Mouse (Mus musculus) Patski (cell line): ENCODE results near the gene Supt4a. TPM values are rescaled to one million over a fixed set of nuclear protein-coding genes. Genes with fewer than 3 reads are reported as not detected.

Experiments used
- ATAC-seq: fragments of 100-300 bp; one replicate; pipeline ENCODE4 v1.8.0; 2021
- CTCF ChIA-PET: fragments of 350-600 bp; sonication (Branson Sonifier 250); formaldehyde crosslinking; loops from one replicate; lab custom pipeline; 2022; ENCODE audit warnings: inconsistent platforms; lab: Charles Lee
- POLR2A ChIA-PET: fragments of 350-600 bp; sonication (Branson Sonifier 250); formaldehyde crosslinking; loops from one replicate; lab custom pipeline; 2022; ENCODE audit warnings: antibody characterized with exemption, inconsistent platforms; lab: Charles Lee
- DNase-seq: peaks from one replicate; pipeline ENCODE4 v3.0.0-alpha.2; 2011; ENCODE audit warnings: low read depth, low spot score
- H3K27me3 ChIP-seq: fragments of 371-371 bp; one replicate; pipeline ENCODE4 v1.5.1; 2021
- CTCF ChIP-seq: fragments of 100-300 bp; IDR thresholded peaks from one replicate; pipeline ENCODE4 v1.5.1; 2021
- in situ Hi-C: fragments of 300-500 bp; cut with MboI; formaldehyde crosslinking; loops from 3 replicates; pipeline ENCODE4 v1.11.1; 2018; ENCODE audit warnings: low pct_unique_long_range_greater_than_20kb, mixed read lengths
- polyA plus RNA-seq: library from polyadenylated mRNA; unstranded; gene quantifications from one replicate; pipeline ENCODE4 v1.2.3, GENCODE M21; 2021

The Supt4a gene
- 99.6 TPM for polyA plus RNA-seq

DNA sequence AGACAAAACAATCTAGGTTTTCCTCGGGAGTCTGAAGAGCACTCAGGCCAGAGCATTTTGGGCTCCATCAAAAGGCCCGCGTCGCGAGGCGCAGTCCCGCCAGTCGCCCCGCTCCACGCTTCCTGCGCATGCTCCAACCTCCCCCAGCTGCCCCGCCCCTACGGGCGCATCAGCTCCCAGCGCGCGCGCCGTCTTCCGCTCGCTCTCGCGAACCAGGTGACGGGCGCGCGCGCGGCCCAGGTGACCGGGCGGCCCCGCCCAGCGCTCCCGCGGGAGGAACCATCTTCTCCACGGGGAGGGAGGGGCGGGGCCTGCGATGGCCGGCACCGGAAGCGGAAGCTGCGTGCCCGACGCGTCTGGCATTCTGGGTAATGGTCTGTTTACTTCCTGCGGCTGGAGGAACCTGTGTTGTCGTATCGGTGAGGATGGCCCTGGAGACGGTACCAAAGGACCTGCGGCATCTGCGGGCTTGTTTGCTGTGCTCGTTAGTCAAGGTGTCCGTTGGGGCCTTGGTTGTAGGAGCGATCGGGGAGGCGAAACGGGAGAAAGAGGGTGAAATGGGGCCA lies at the start of gene Supt4a:
TSS of gene Supt4a (plus strand) at position 378 of the 566 bp plus-strand sequence.
- in situ Hi-C loops = loop anchor here (5.0 kb wide), 1 partner anchor 75 kb away; the partner anchor contains the start of gene Rnf43
- H3K27me3 ChIP-seq = no peaks in the 10 kb centered on the region
- no peak for TF ChIP-seq CTCF
- ATAC-seq (peak; percentile 75), DNase-seq (peak; percentile 62)
- ChIA-PET POLR2A (no interaction called here), CTCF (interaction anchor here (1.8 kb wide), 1 partner anchor 74 kb away, joined by 5 read pairs; the partner anchor contains the start of gene Rnf43)

DNA sequence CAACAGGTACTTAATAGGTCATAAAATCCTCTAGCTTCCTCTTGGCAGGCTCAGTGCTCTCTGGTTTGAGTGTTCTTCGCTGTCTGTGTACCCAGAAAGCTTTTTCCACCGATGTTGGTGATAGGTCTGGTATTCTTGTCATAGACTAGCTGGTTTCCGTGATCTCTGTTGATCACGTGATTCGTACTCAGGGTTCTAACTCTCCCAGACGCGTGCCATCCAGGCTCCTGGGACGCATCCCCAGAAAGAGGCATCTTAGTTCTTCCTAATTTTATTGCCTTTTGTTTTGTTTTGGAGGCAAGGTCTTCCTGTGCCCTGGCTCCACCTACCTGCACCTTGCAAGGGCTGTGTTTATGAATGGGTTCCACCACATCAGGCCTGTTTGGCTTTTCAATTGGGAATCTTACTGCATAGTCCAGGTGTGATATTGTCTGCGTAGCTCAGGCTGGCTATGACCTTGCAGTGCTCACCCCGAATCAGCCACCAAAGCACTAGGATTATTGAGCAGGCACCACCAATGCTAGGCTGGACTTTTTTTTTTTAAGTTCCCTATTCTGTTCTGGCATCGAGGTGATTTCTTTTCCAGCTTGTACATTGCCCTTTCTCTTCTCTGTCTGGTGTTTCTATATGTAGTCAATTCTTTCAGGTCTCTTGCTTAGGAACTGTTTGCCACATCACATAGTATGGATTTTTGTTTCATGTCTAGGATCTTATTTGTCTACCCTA lies 48.7 kb upstream of the Supt4a start:
- DNase-seq = no peak
- POLR2A ChIA-PET = no interaction called here
- no peak for ATAC-seq
- in situ Hi-C loops = no loop called here
- CTCF ChIA-PET = no interaction called here
- TF ChIP-seq CTCF = no peak
- H3K27me3 ChIP-seq = no peaks in the 10 kb centered on the region

DNA sequence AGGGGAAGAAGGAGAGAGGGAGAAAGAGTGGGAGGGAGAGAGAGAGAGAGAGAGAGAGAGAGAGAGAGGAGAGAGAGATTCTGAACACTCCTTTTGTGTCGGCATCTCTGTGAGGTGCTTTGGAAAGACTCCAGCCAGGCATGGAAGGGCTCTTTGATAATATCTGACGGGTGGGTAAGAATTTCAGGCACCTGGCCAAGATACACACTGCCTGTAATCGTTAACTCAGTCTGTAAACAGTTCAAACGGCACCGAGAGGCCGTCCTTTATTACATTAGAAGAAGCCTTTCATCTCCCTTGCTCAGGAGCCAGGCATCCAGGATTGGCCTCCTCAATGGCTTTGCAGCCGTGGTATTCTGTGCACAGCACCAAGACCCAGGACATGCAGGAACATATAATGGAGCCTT lies 47.9 kb upstream of the Supt4a start:
- in situ Hi-C loops = no loop called here
- no peaks in the 10 kb centered on the region for H3K27me3 ChIP-seq
- DNase-seq (peak; percentile 81), ATAC-seq (peak; percentile 75)
- POLR2A ChIA-PET = interaction anchor here (0.6 to 1.3 kb wide), 3 partner anchors 11 to 32 kb away, joined by 3 read pairs; no protein-coding TSS in a partner anchor
- CTCF ChIA-PET = interaction anchor here (2.3 kb wide), 1 partner anchor 12 kb away, joined by 7 read pairs; no protein-coding TSS in a partner anchor
- no peak for TF ChIP-seq CTCF

DNA sequence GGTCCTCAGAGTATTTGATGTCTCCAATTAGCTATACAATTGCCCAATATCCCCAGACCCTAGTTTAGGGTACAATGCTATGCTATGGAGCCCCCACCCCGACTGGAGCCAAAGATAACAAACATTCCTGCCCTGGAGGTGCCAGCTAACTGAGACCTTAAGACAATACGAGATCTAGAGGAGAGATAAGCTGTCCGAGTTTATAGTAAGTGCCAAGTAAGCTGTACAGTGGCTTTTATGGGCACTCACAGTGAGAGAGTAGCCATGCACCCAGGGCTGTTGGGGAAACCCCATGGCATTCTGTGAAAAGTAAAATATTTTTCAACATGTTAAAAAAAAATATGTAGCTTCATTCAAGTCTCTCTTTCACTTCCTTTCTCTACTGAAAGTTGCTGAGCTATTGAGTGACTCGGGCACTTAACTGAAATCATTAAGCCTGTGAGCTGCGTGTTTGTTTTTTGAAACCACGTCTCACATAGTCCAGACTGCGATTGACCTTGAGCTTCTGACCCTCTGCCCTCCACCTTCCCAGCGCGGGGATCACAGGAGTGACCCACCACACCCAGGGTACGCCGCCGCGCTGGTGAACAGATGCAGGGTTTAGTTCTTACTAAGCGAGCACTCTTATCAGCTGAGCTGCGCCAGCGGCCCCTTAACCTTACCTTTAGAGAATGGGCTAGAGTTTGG lies 47.2 kb upstream of the Supt4a start:
- in situ Hi-C loops = no loop called here
- no peaks in the 10 kb centered on the region for H3K27me3 ChIP-seq
- ChIA-PET POLR2A (interaction anchor here (1.2 to 1.3 kb wide), 2 partner anchors 10 to 25 kb away, joined by 3 read pairs; no protein-coding TSS in a partner anchor), CTCF (interaction anchor here (2.3 kb wide), 1 partner anchor 11 kb away, joined by 7 read pairs; no protein-coding TSS in a partner anchor)
- no peak for DNase-seq
- TF ChIP-seq CTCF = no peak
- no peak for ATAC-seq

DNA sequence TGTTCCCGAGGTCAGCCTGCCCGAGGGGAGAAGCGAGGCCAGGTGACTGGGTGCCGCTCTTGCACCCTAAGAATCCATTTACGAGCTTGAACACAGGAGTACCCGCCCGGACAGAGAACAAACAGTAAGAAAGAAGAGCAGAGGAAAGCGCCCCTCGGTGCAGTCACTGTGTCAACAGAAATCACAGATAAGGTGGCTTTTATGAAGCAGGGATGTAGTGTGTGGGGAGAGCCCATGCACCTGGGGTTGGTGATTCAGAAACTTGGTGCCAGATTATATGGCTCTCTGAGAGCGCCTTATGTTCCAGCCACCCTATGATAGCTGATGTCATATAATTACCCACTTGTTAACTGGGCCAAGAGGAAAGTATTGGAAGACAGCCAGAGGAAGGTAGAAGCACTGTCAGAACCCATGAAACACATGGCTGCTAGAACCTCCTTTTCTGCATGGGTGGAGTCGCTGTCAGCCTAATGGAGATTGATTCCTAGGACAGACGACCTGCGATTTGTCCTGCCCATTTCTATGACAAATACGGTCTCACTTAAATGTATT lies 40.1 kb upstream of the Supt4a start:
- ChIA-PET CTCF (interaction anchor here (1.4 kb wide), 1 partner anchor 35 kb away, joined by 4 read pairs; the partner anchor contains the start of gene Rnf43), POLR2A (interaction anchor here (0.6 kb wide), 1 partner anchor 32 kb away, joined by 3 read pairs; no protein-coding TSS in a partner anchor)
- no peak for DNase-seq
- TF ChIP-seq CTCF = no peak
- ATAC-seq = no peak
- in situ Hi-C loops = no loop called here
- H3K27me3 ChIP-seq = no peaks in the 10 kb centered on the region

DNA sequence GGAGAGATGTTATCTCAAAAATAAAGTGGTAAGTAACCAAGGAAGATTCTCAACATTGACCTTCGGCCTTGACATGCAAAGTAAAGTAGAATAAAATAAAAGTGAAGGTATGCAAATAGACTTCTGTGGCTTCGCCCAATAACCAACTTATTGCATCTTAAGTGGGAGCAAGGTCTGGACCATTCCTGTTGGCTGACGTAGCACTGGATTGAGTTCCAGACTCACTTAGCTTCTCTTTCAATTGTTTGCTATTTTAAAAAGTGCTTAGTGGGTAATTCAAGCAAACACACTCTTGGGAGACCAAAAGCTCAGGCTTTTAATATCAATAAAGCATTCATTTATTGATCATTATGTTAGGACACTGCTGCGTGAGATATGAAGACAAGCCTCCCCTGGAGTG lies 39.2 kb upstream of the Supt4a start:
- no peak for TF ChIP-seq CTCF
- no peak for ATAC-seq
- DNase-seq = no peak
- POLR2A ChIA-PET = no interaction called here
- CTCF ChIA-PET = no interaction called here
- H3K27me3 ChIP-seq = no peaks in the 10 kb centered on the region
- in situ Hi-C loops = no loop called here

DNA sequence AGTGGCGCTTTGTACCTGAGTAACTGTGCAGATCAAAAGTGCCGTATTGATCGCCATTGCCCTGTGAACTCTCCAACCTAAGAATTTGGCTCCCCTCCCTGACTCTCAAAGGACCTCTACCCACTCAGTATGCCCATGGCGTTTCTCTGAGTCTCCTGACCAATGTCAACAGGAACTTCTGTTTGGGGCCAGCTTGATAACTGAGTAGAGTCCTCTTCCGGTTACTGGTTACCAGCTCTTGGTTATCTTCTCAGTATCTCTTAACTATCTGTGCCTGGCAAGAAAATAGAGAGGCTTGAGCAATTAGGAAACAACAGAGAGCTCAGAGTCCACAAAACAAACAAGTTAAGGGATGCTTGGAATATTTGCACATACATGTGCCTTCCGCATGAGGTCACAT lies 36.2 kb upstream of the Supt4a start:
- TF ChIP-seq CTCF = no peak
- no peak for DNase-seq
- no peaks in the 10 kb centered on the region for H3K27me3 ChIP-seq
- in situ Hi-C loops = no loop called here
- no peak for ATAC-seq
- CTCF ChIA-PET = interaction anchor here (1.7 kb wide), 1 partner anchor 11 kb away, joined by 7 read pairs; no protein-coding TSS in a partner anchor
- POLR2A ChIA-PET = interaction anchor here (0.5 to 1.0 kb wide), 2 partner anchors 11 to 21 kb away, joined by 3 read pairs; no protein-coding TSS in a partner anchor

DNA sequence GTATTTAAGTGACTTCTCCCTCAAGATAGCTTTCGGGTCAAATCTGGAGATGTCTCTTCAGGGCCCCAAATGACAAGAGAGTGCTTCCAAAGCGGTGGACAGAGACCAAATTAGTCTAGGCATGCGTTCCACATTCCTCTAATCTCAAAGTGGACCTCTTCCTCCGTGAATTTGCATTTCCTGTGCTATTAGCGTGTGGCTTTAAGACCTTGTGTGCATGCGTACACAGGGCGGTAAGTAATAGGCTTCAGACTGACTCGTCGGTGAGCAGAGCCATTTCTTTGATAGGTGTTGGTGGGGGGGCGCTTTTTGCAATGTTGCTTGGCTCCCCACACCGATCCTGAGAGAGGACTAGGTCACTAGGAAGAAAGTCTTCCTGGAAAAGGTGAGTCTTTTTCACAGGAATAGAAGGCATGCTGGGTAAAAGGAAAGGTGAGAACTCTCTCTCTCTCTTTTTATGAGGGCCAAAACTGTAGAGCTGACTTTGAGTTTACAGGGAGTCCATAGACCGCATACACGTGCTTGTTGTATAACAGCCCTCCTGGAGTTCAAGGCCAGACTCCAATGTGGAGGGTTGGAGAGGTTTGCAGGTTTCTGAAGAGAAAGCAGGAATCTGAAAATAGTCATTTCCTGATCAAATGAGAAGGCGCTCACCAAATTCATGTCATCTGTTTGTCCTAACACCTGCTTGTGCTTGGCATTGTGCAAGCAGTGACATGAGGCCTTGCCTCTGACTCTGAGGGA lies 35.3 kb upstream of the Supt4a start:
- ATAC-seq (no peak), DNase-seq (no peak)
- no peak for TF ChIP-seq CTCF
- ChIA-PET POLR2A (interaction anchor here (0.7 kb wide), 1 partner anchor 62 kb away, joined by 3 read pairs; no protein-coding TSS in a partner anchor), CTCF (interaction anchor here (0.8 to 1.7 kb wide), 2 partner anchors 11 to 39 kb away, joined by 3 to 7 read pairs; partner anchors contain the start of gene Rnf43)
- in situ Hi-C loops = no loop called here
- H3K27me3 ChIP-seq = no peaks in the 10 kb centered on the region

DNA sequence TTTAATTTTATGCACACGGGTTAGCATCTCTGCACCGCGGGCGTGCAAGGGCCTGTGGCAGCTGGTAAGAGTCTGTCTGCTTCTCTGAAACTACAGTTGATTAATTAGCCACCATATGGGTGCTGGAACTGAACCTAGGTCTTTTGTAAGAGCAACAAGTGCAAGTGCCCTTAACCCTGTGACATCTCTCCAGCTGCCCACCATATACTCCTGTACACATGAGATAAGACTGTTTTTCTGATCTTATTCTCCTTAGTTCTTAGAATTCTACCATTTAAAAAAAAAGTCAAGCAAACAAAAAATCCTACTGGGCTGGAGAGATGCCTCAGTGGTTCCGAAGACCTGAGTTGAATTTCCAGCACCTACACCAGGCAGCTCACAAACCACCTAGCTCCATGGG lies 33.7 kb upstream of the Supt4a start:
- no peak for TF ChIP-seq CTCF
- CTCF ChIA-PET = no interaction called here
- ATAC-seq = no peak
- in situ Hi-C loops = no loop called here
- POLR2A ChIA-PET = no interaction called here
- no peak for DNase-seq
- no peaks in the 10 kb centered on the region for H3K27me3 ChIP-seq
